Mouse (Mus musculus) midbrain, embryonic 14.5 days (tissue): ENCODE measurements around the gene Jdp2. TPM values are rescaled to one million over a fixed set of nuclear protein-coding genes. Genes with fewer than 3 reads are reported as not detected.

Experiments
- ATAC-seq: fragments of 200-750 bp; cut with Nextera tagmentation; 2 replicates; pipeline ENCODE4 v1.8.0; 2017; ENCODE audit warnings: moderate number of reproducible peaks, moderate library complexity; ENCODE audit not compliant: low FRiP score, low TSS enrichment
- DNase-seq: peaks from one replicate; pipeline ENCODE4 v3.0.0-alpha.2; 2015
- H3K27ac ChIP-seq: fragments of 300-500 bp; sonication (generic); replicated peaks from 2 replicates; pipeline ENCODE4 v1.5.1; 2014; ENCODE audit warnings: mild to moderate bottlenecking, low read depth, low read length, moderate library complexity
- H3K27me3 ChIP-seq: fragments of 300-500 bp; sonication (generic); 2 replicates; pipeline ENCODE4 v1.6.1; 2014; ENCODE audit warnings: low read length, control low read depth, mixed read lengths; ENCODE audit not compliant: control insufficient read depth, insufficient read depth
- H3K36me3 ChIP-seq: fragments of 300-500 bp; sonication (generic); 2 replicates; pipeline ENCODE4 v1.6.1; 2014; ENCODE audit warnings: low read length, control low read depth; ENCODE audit not compliant: control insufficient read depth, insufficient read depth
- H3K4me1 ChIP-seq: fragments of 300-500 bp; sonication (generic); 2 replicates; pipeline ENCODE4 v1.6.1; 2014; ENCODE audit warnings: mild to moderate bottlenecking, antibody characterized with exemption, low read length, control low read depth; ENCODE audit not compliant: control insufficient read depth, insufficient read depth
- H3K4me2 ChIP-seq: fragments of 300-500 bp; sonication (generic); 2 replicates; pipeline ENCODE4 v1.6.1; 2014; ENCODE audit warnings: mild to moderate bottlenecking, low read length, moderate library complexity
- H3K4me3 ChIP-seq: fragments of 300-500 bp; sonication (generic); replicated peaks from 2 replicates; pipeline ENCODE4 v1.5.1; 2014; ENCODE audit warnings: low read depth, low read length
- H3K9ac ChIP-seq: fragments of 300-500 bp; sonication (generic); replicated peaks from 2 replicates; pipeline ENCODE4 v1.6.1; 2014; ENCODE audit warnings: mild to moderate bottlenecking, low read length, moderate library complexity
- H3K9me3 ChIP-seq: fragments of 300-500 bp; sonication (generic); 2 replicates; pipeline ENCODE4 v1.6.1; 2016; ENCODE audit warnings: low read length, control low read depth, mixed read lengths; ENCODE audit not compliant: control insufficient read depth
- WGBS: fragments of 180-500 bp; shearing (Covaris S2); extraction: QIAGEN DNeasy Blood & Tissue Kit; methylation state at CpG from one replicate; pipeline ENCODE4 v1.1.7; 2014; 5-methylcytosine and 5-hydroxymethylcytosine counted together
- polyA plus RNA-seq: library from polyadenylated mRNA; unstranded; fragments of >200 nt; fragmentation: Nextera tagmentation; extraction: Ambion mirVana; gene quantifications from 2 replicates; pipeline ENCODE4 v1.2.1, GENCODE M21; 2014

The Jdp2 gene
- polyA plus RNA-seq, 1 experiment from 2014 or later = 0.68 TPM

- no peak overlapping the region for H3K4me3 ChIP-seq
- no peak overlapping the region for H3K27ac ChIP-seq
- ATAC-seq = no peak
- no peak overlapping the region for H3K4me2 ChIP-seq
- H3K27me3 ChIP-seq = no peaks in the 10 kb centered on the region
- WGBS = 72% methylated on average over 9 of the region's 9 CpGs
- DNase-seq = no peak
- H3K4me1 ChIP-seq = peaks cover 19% of the 10 kb centered on the region
- H3K36me3 ChIP-seq = peaks cover 5% of the 10 kb centered on the region; the same call in 1 of the 2 replicates
- no peak overlapping the region for H3K9ac ChIP-seq
- H3K9me3 ChIP-seq = no peaks in the 10 kb centered on the region
These were observed 5.6 kb downstream of the Jdp2 start for GRCm38 (mm10) chr12:85604301-85604998.

GRCm38 (mm10) chr12:85607519-85608449 is 9.0 kb downstream of the Jdp2 start:
- no peak overlapping the region for H3K4me2 ChIP-seq
- 0 out of 2 replicates have a peak, but pooled peaks cover 2% of the 10 kb centered on the region for H3K4me1 ChIP-seq
- ATAC-seq (no peak), DNase-seq (no peak)
- no peaks in the 10 kb centered on the region for H3K27me3 ChIP-seq
- H3K9me3 ChIP-seq = no peaks in the 10 kb centered on the region
- no peak overlapping the region for H3K4me3 ChIP-seq
- H3K9ac ChIP-seq = no peak overlapping the region; the same call in 1 of the 2 replicates
- H3K27ac ChIP-seq = no peak overlapping the region
- WGBS = 83% methylated on average over 14 of the region's 14 CpGs
- peaks cover 22% of the 10 kb centered on the region for H3K36me3 ChIP-seq

GRCm38 (mm10) chr12:85610167-85610566 is 11.3 kb downstream of the Jdp2 start:
- H3K27me3 ChIP-seq = no peaks in the 10 kb centered on the region
- DNase-seq (no peak), ATAC-seq (no peak)
- no peak overlapping the region for H3K27ac ChIP-seq
- no peak overlapping the region for H3K4me3 ChIP-seq
- H3K9me3 ChIP-seq = no peaks in the 10 kb centered on the region
- no peak overlapping the region for H3K4me2 ChIP-seq
- no peaks in the 10 kb centered on the region for H3K4me1 ChIP-seq
- no peak overlapping the region for H3K9ac ChIP-seq
- 83% methylated on average over 9 of the region's 9 CpGs for WGBS
- H3K36me3 ChIP-seq = peaks cover 25% of the 10 kb centered on the region

GRCm38 (mm10) chr12:85614090-85614489 is 15.3 kb downstream of the Jdp2 start:
- no peak for DNase-seq
- H3K27ac ChIP-seq = no peak overlapping the region
- H3K4me1 ChIP-seq = 0 out of 2 replicates have a peak, but pooled peaks cover under 1% of the 10 kb centered on the region
- H3K9ac ChIP-seq = no peak overlapping the region
- no peak overlapping the region for H3K4me3 ChIP-seq
- no peak for ATAC-seq
- H3K27me3 ChIP-seq = no peaks in the 10 kb centered on the region
- WGBS = 45% methylated on average over 4 of the region's 4 CpGs
- peaks cover 20% of the 10 kb centered on the region for H3K36me3 ChIP-seq
- H3K4me2 ChIP-seq = no peak overlapping the region
- H3K9me3 ChIP-seq = no peaks in the 10 kb centered on the region

GRCm38 (mm10) chr12:85615486-85615885 is 16.7 kb downstream of the Jdp2 start:
- Histone ChIP-seq H3K9ac (no peak overlapping the region), H3K4me2 (no peak overlapping the region), H3K9me3 (no peaks in the 10 kb centered on the region), H3K36me3 (peaks cover 12% of the 10 kb centered on the region), H3K27ac (no peak overlapping the region), H3K27me3 (no peaks in the 10 kb centered on the region), H3K4me1 (peaks cover 14% of the 10 kb centered on the region; the same call in 1 of the 2 replicates), H3K4me3 (no peak overlapping the region)
- no peak for DNase-seq
- no peak for ATAC-seq
- 89% methylated on average over 8 of the region's 8 CpGs for WGBS

GRCm38 (mm10) chr12:85617885-85618284 is 19.1 kb downstream of the Jdp2 start:
- Histone ChIP-seq H3K27me3 (no peaks in the 10 kb centered on the region), H3K27ac (no peak overlapping the region), H3K4me2 (no peak overlapping the region), H3K9ac (no peak overlapping the region), H3K4me3 (no peak overlapping the region), H3K36me3 (0 out of 2 replicates have a peak, but pooled peaks cover 7% of the 10 kb centered on the region), H3K9me3 (no peaks in the 10 kb centered on the region), H3K4me1 (peaks cover 22% of the 10 kb centered on the region; the same call in 1 of the 2 replicates)
- DNase-seq (no peak), ATAC-seq (no peak)
- 86% methylated on average over 9 of the region's 9 CpGs for WGBS

GRCm38 (mm10) chr12:85618430-85618829 is 19.6 kb downstream of the Jdp2 start:
- Histone ChIP-seq H3K36me3 (0 out of 2 replicates have a peak, but pooled peaks cover 7% of the 10 kb centered on the region), H3K9me3 (no peaks in the 10 kb centered on the region), H3K27ac (no peak overlapping the region), H3K4me1 (peaks cover 22% of the 10 kb centered on the region; the same call in 1 of the 2 replicates), H3K27me3 (no peaks in the 10 kb centered on the region), H3K4me3 (no peak overlapping the region), H3K9ac (no peak overlapping the region), H3K4me2 (no peak overlapping the region)
- DNase-seq = no peak
- 74% methylated on average over 5 of the region's 5 CpGs for WGBS
- no peak for ATAC-seq

GRCm38 (mm10) chr12:85619283-85619897 is 20.6 kb downstream of the Jdp2 start:
- WGBS = 79% methylated on average over 7 of the region's 7 CpGs
- Histone ChIP-seq H3K4me1 (peaks cover 22% of the 10 kb centered on the region; the same call in 1 of the 2 replicates), H3K9me3 (no peaks in the 10 kb centered on the region), H3K9ac (no peak overlapping the region), H3K27me3 (no peaks in the 10 kb centered on the region), H3K4me3 (no peak overlapping the region), H3K27ac (peak overlapping the region; percentile 73), H3K4me2 (no peak overlapping the region), H3K36me3 (0 out of 2 replicates have a peak, but pooled peaks cover 7% of the 10 kb centered on the region)
- ATAC-seq (no peak), DNase-seq (peak; percentile 35)
